Mouse (Mus musculus): ENCODE results near the gene Msh4.

DNA sequence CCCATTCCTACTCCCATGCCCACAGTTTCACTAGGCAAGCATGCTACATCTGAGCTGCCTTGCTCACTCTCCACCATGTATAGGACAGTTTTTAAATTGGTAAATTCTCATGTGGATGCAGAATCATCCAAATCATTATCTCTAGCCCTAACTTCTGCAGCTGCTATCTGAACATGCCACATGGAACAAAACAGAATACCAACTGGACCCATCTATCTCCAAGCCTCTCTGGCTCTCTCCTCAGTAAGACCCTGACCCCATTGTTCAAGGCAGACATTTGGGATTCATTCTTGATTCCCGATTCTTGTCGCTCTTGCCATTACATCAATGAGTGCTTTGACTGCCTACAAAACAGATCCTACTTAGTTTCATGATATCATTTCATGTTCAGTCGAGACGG is 59.8 kb downstream of the Msh4 start:
- TF ChIP-seq HCFC1 (IDR thresholded peaks at IDR 0.05; ENCODE audit: borderline replicate concordance, insufficient read depth, low read length), result no peak
- TF ChIP-seq MAFK (IDR thresholded peaks at IDR 0.05; ENCODE audit: insufficient read depth, low read depth, low read length), result no peak
- no peak for TF ChIP-seq ZNF384 (IDR thresholded peaks at IDR 0.05; ENCODE audit: low read depth, low read length)
- no peak for TF ChIP-seq CHD2 (IDR thresholded peaks at IDR 0.05; ENCODE audit: low read depth, low read length)
- no peak for TF ChIP-seq ZC3H11A (IDR thresholded peaks at IDR 0.05; ENCODE audit: borderline replicate concordance, low read depth, low read length)

Data from ES-E14 (cell line).